Mouse (Mus musculus) thymus, adult 2 months (tissue): ENCODE measurements at regions not wholly inside any gene's neighbourhood (a gene's known extent, or its start where the extent isn't known, plus 50 kb on each side); places are given as distances from the start of the nearest gene placed in this dataset.

Source experiments
- CTCF ChIP-seq: fragments of 200-500 bp; IDR thresholded peaks from 2 replicates; pipeline ENCODE4 v1.5.1; 2012; ENCODE audit warnings: mild to moderate bottlenecking, control low read depth, low read length, moderate library complexity, borderline replicate concordance; ENCODE audit not compliant: control insufficient read depth, poor library complexity, insufficient read depth; ENCODE audit errors: extremely low read depth
- POLR2A ChIP-seq: fragments of 200-500 bp; IDR thresholded peaks from 2 replicates; pipeline ENCODE4 v1.6.1; 2012; ENCODE audit warnings: mild to moderate bottlenecking, low read length, control low read depth, moderate library complexity; ENCODE audit not compliant: control insufficient read depth, poor library complexity, insufficient read depth; ENCODE audit errors: extremely low read depth

DNA sequence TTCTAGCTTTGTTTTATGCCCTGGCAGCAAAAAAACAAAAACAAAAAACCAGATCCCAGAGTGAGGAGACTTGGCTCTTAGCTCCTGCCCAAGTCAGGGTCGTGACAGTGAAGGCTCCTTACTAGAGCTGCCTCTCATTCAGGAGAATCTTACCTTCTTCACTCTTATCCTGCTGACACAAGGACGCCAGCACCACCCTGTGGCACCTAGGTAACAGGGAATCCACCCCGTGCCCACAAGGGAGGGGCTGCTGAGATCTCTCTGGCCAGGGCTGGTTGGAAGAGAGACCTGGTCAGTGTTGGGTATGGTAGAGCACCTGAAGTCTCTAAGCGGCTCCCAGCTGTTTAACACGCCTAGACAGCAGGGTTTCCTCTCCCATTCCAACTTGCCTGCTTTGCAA is 139.3 kb downstream of the Cyp26a1 start:
- no peak for TF ChIP-seq CTCF
- TF ChIP-seq POLR2A, result no peak
